Mouse (Mus musculus) right cerebral cortex, postnatal 25 days (tissue): ENCODE data around the gene Arid4b.
"Not testable (repeated sequence)": the region's sequence is repeated elsewhere in the genome, so short reads cannot be mapped to it uniquely, and the experiment has no call there.

Source experiments
- DNase-seq: peaks from one replicate; pipeline ENCODE4 v3.0.0; 2022

The Arid4b gene

GRCm38 (mm10) chr13:14063013-14063941 lies at the start of gene Arid4b, which contains the start of gene Ggps1:
Arid4b (plus strand) TSS chr13:14063232.
Ggps1 (minus strand) TSS chr13:14063488.
- peak; percentile 96 for DNase-seq

GRCm38 (mm10) chr13:14014001-14014400 lies 49.0 kb upstream of the Arid4b start:
- DNase-seq, result no peak

DNA sequence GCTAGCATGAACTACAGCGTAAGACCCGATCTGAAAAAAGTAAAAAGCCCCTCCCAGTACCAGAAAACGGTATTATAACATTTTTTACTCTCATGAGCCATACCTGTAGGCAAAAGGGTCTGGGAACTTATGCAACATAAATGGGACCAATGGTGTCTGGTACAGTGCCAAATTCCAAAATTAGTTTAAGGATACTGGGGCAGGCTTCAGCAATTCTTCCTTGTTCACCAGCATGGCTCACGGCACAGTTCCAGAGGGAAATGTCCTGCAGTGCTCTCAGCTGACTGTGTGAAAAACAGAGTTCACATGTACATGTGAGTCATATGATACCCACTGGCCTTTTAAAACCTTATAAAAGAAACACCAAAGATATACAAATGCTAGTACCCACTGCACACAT lies 48.5 kb upstream of the Arid4b start:
- DNase-seq, result no peak

- no peak for DNase-seq
Measured at GRCm38 (mm10) chr13:14015609-14016008, 47.4 kb upstream of the Arid4b start.

DNA sequence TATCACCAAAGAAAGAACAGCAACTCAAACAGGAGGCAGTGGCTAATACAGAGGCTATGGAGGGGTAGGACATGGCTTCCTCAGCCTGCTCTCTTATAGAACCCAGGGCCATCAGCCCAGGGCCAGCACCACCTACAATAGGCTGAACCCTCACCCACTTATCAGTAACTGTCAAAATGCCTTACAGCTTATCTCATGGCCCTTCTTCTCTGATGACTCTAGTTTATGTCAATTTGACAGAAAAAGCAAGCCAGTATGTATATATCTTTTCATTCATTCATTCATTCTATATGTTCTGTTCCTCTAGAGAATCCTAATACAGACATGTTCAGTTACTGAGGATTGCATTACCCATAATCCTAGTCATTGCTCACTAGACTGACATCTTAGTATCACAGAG lies 44.7 kb upstream of the Arid4b start:
- no peak for DNase-seq

DNA sequence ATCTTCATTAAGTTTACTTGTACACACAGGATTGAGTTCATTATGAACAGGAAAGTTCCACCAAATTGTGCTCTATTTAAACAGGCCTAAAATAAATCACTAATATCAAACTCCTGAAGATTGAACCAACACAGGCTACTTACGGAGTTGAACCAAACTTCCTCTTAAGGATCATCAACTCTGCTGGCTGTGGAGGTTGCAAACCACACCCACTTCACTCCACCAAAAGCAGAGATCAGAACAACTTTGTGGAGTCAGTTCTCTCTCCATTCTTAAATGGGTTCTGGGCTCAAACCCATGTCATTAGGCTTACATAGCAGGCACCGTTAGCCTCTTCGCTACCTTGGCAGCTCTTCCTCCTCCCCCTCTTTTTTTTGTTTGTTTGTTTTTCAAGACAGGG lies 44.2 kb upstream of the Arid4b start:
- no peak for DNase-seq

GRCm38 (mm10) chr13:14021417-14021816 lies 41.6 kb upstream of the Arid4b start:
- DNase-seq, result not testable (repeated sequence)

GRCm38 (mm10) chr13:14025554-14025953 lies 37.5 kb upstream of the Arid4b start:
- DNase-seq, result no peak

DNA sequence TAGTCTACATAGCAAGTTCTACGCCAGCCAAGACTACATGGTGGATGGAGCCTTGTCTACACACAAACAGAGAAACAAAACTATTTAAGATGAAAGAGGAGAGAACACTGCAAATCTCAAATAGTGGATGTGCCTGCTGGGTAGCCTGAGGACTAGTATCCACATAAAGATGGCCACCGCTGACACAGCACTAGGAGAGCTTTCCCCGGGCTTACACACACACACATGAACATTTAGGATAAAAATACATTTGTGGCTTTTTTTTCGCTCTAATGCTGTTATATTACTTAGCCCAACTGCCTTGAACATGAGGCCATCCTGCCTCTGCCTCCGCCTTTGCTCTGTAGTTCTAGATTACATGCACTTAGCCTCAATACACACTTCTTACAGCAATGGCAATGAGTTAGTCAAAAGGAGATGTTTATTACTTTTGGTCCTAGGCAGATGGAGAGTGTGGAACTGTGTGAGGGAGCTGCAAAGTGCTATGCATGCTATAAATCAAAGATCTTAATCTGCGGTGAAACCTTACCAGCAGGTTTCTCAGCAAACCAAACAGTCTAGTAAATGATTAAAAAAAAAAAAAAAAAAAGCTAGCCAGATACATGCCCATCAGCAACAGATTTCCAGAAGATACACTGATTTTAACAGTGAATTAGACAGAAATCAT lies 36.7 kb upstream of the Arid4b start:
- no peak for DNase-seq

GRCm38 (mm10) chr13:14033309-14034072 lies 29.5 kb upstream of the Arid4b start:
- no peak for DNase-seq

DNA sequence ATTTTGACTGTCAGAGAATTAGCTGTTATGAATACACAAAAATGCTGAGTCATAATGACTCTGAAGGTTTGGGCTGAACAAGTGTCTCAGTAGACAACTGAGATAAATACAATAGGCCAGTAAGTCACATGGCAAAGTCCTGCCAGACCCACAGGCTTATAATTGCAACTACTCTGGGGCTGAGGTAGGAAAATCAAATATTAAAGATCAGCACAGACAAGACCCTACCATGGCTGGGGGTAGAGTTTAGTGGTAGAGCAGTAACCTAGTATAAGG lies 29.0 kb upstream of the Arid4b start:
- no peak for DNase-seq

DNA sequence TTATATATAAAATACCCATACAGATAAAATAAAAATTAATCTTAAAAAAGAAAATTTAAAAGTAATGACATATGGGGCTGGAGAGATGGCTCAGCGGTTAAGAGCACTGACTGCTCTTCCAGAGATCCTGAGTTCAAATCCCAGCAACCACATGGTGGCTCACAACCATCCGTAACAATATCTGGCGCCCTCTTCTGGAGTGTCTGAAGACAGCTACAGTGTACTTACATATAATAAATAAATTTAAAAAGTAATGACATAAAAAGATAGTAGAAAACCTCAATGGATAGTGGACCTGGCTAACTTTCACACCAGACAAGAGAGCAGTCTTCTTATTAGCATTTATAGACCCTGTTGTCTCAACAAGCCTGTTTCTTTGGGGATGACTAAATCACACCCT lies 27.7 kb upstream of the Arid4b start:
- DNase-seq, result not testable (repeated sequence)

GRCm38 (mm10) chr13:14035875-14036630 lies 27.0 kb upstream of the Arid4b start:
- DNase-seq, result no peak

- DNase-seq, result no peak
Measured at GRCm38 (mm10) chr13:14038911-14039291, 24.1 kb upstream of the Arid4b start.

DNA sequence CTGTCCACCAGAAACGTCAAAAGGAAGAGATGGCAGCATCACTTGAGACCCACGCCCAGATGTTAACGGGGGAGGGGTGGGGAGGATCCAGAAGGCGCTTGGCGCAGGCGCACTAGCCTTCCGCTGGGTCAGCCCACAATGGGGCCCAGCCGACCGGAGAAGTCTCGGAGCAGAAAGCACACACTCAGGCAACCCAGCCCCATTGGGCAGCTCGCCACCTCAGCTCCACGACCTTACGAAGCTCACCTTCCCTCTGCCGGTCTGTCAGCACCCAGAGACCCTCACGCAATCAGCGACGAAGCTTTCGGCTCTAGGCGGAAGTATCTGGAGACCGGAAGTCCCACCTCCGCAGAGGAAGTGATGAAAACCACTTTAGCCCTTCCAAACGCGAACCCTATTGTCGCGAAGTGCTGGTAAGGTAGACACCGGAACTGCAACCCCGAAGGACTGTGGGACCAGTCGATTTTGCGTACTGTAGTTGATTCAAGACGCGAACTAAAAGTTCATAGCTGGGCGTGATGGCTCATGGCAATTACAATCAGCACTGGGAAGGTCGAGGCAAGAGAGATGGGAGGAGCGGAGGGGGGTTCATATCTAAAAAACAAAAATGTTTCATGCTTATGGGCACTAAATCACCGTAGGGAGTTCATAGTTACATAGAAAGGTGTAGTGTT lies 23.6 kb upstream of the Arid4b start, which contains the start of gene Tbce:
TSS of gene Tbce (minus strand) at position 347 of the 674 bp plus-strand sequence.
- DNase-seq, result peak; percentile 92

- no peak for DNase-seq
Measured at GRCm38 (mm10) chr13:14040186-14040585, 22.8 kb upstream of the Arid4b start.

GRCm38 (mm10) chr13:14043851-14044250 lies 19.2 kb upstream of the Arid4b start:
- no peak for DNase-seq

DNA sequence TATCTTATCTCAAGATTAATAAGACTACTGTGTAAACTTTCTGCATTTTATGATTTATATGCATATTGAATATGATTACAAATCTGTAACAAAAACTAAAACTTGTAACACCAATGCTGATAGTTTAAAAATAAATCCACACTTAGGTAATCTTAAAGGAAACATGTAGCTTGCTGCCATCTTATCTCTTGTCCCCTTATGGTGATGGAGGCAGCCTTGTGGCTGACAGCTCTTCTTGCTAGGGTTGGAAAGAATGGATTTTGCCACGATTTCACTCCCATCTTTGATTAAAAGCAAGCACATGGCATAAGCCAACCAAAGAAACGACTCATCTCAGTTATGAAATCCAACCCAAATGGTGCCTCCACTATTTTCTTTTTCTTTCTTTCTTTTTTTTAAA lies 18.5 kb upstream of the Arid4b start:
- no peak for DNase-seq

DNA sequence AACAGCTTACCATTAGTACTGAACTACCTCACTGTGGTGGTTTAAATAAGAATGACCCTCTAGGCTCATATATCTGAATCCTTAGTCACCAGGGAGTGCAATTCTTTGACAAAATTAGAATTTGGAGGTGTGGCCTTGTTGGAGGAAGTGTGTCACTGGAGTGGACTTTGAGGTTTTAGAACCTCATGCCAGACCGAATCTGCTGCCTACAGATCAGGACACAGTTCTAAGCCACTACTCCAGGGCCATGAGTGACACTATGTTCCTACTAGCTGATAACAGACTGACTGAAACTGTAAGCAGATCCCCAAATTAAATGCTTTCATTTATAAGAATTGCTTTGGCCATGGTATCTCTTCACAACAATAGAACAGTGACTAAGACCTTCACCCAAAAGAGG lies 13.2 kb upstream of the Arid4b start:
- no peak for DNase-seq

DNA sequence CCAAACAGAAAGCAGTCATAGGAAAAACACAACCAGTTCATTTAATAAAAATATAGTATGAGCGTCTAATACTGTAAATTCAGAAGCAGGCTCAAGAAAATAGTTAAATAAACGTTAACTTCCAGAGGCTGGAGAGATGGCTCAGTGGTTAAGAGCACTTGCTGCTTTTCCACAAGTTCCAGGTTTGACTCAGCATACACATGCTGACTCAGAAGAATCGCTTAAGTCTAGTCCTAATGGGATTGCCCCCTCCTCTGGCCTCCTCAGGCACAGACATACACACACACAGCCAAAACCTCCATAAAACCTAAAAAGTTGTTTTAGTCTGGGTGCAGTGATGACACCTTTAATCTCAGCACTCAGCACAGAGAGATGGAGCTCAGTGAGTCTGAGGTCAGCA lies 6.2 kb upstream of the Arid4b start:
- DNase-seq, result no peak

GRCm38 (mm10) chr13:14059582-14059981 lies 3.5 kb upstream of the Arid4b start:
- no peak for DNase-seq
